Mouse (Mus musculus) cortical plate, adult 2 months (tissue): ENCODE measurements at regions not wholly inside any gene's neighbourhood (a gene's known extent, or its start where the extent isn't known, plus 50 kb on each side); places are given as distances from the start of the nearest gene placed in this dataset.

Experiments used
- H3K27ac ChIP-seq: fragments of 200-500 bp; 2 replicates; pipeline ENCODE4 v1.5.1; 2012; ENCODE audit warnings: low read length, control low read depth, inconsistent platforms; ENCODE audit not compliant: insufficient read depth
- H3K4me1 ChIP-seq: fragments of 200-500 bp; 2 replicates; pipeline ENCODE4 v1.6.1; 2011; ENCODE audit warnings: low read length; ENCODE audit not compliant: control insufficient read depth, insufficient read depth
- H3K4me3 ChIP-seq: fragments of 200-500 bp; 2 replicates; pipeline ENCODE4 v1.5.1; 2011; ENCODE audit warnings: mild to moderate bottlenecking, low read length, control low read depth; ENCODE audit not compliant: insufficient read depth
- CTCF ChIP-seq: fragments of 200-500 bp; IDR thresholded peaks from 2 replicates; pipeline ENCODE4 v1.5.1; 2011; ENCODE audit warnings: mild to moderate bottlenecking, control low read depth, low read length; ENCODE audit not compliant: insufficient read depth; ENCODE audit errors: extremely low read depth
- POLR2A ChIP-seq: fragments of 200-500 bp; IDR thresholded peaks from 2 replicates; pipeline ENCODE4 v1.6.1; 2011; ENCODE audit warnings: mild to moderate bottlenecking, low read length, control low read depth; ENCODE audit not compliant: insufficient read depth; ENCODE audit errors: extremely low read depth

- Histone ChIP-seq H3K4me3 (no peak overlapping the region), H3K27ac (no peak overlapping the region), H3K4me1 (no peaks in the 10 kb centered on the region)
- no peak for TF ChIP-seq POLR2A
- no peak for TF ChIP-seq CTCF
These were observed 151.0 kb upstream of the Gdf10 start for GRCm38 (mm10) chr14:33772374-33772773.

GRCm38 (mm10) chr14:33789556-33789955 is 133.8 kb upstream of the Gdf10 start:
- no peak overlapping the region for H3K4me3 ChIP-seq
- H3K4me1 ChIP-seq: no peaks in the 10 kb centered on the region
- H3K27ac ChIP-seq: no peak overlapping the region
- no peak for TF ChIP-seq CTCF
- TF ChIP-seq POLR2A: no peak

- Histone ChIP-seq H3K4me1 (no peaks in the 10 kb centered on the region), H3K27ac (no peak overlapping the region), H3K4me3 (no peak overlapping the region)
- TF ChIP-seq POLR2A (no peak), CTCF (no peak)
These were observed 129.1 kb upstream of the Gdf10 start for GRCm38 (mm10) chr14:33794262-33794661.

GRCm38 (mm10) chr14:33797551-33798303 is 125.7 kb upstream of the Gdf10 start:
- Histone ChIP-seq H3K27ac (no peak overlapping the region), H3K4me1 (no peaks in the 10 kb centered on the region), H3K4me3 (no peak overlapping the region)
- TF ChIP-seq POLR2A (no peak), CTCF (no peak)

- no peak overlapping the region for H3K27ac ChIP-seq
- no peaks in the 10 kb centered on the region for H3K4me1 ChIP-seq
- no peak overlapping the region for H3K4me3 ChIP-seq
- no peak for TF ChIP-seq CTCF
These were observed 119.1 kb upstream of the Gdf10 start for GRCm38 (mm10) chr14:33804321-33804720.

GRCm38 (mm10) chr14:33804721-33805120 is 118.7 kb upstream of the Gdf10 start:
- no peaks in the 10 kb centered on the region for H3K4me1 ChIP-seq
- H3K4me3 ChIP-seq: no peak overlapping the region
- TF ChIP-seq CTCF (no peak), POLR2A (no peak)
- no peak overlapping the region for H3K27ac ChIP-seq

- no peaks in the 10 kb centered on the region for H3K4me1 ChIP-seq
- no peak overlapping the region for H3K4me3 ChIP-seq
- TF ChIP-seq POLR2A (no peak), CTCF (no peak)
- no peak overlapping the region for H3K27ac ChIP-seq
These were observed 116.2 kb upstream of the Gdf10 start for GRCm38 (mm10) chr14:33807196-33807595.

- TF ChIP-seq POLR2A (no peak), CTCF (no peak)
- Histone ChIP-seq H3K27ac (no peak overlapping the region), H3K4me3 (no peak overlapping the region), H3K4me1 (no peaks in the 10 kb centered on the region)
These were observed 114.7 kb upstream of the Gdf10 start for GRCm38 (mm10) chr14:33808593-33809265.

GRCm38 (mm10) chr14:33810584-33810983 is 112.8 kb upstream of the Gdf10 start:
- no peak overlapping the region for H3K27ac ChIP-seq
- no peaks in the 10 kb centered on the region for H3K4me1 ChIP-seq
- H3K4me3 ChIP-seq: no peak overlapping the region
- no peak for TF ChIP-seq POLR2A
- TF ChIP-seq CTCF: no peak

- TF ChIP-seq POLR2A (no peak), CTCF (no peak)
- H3K4me1 ChIP-seq: no peaks in the 10 kb centered on the region
- no peak overlapping the region for H3K4me3 ChIP-seq
- no peak overlapping the region for H3K27ac ChIP-seq
These were observed 112.1 kb upstream of the Gdf10 start for GRCm38 (mm10) chr14:33811241-33811640.

- TF ChIP-seq POLR2A: no peak
- no peak for TF ChIP-seq CTCF
- H3K4me3 ChIP-seq: no peak overlapping the region
- H3K4me1 ChIP-seq: no peaks in the 10 kb centered on the region
- no peak overlapping the region for H3K27ac ChIP-seq
These were observed 111.1 kb upstream of the Gdf10 start for GRCm38 (mm10) chr14:33812266-33812665.
